Mouse (Mus musculus) thymus, adult 2 months (tissue): Measurements from ENCODE around the gene Tusc2.

ENCODE experiments used
- CTCF ChIP-seq: fragments of 200-500 bp; IDR thresholded peaks from 2 replicates; pipeline ENCODE4 v1.5.1; 2012; ENCODE audit warnings: mild to moderate bottlenecking, control low read depth, low read length, moderate library complexity, borderline replicate concordance; ENCODE audit not compliant: control insufficient read depth, poor library complexity, insufficient read depth; ENCODE audit errors: extremely low read depth
- POLR2A ChIP-seq: fragments of 200-500 bp; IDR thresholded peaks from 2 replicates; pipeline ENCODE4 v1.6.1; 2012; ENCODE audit warnings: mild to moderate bottlenecking, low read length, control low read depth, moderate library complexity; ENCODE audit not compliant: control insufficient read depth, poor library complexity, insufficient read depth; ENCODE audit errors: extremely low read depth

- TF ChIP-seq CTCF (no peak), POLR2A (no peak)
Measured at GRCm38 (mm10) chr9:107544729-107545128, 18.3 kb upstream of the Tusc2 start.
